Mouse (Mus musculus) layer of hippocampus, adult 8-10 months (tissue): ENCODE data around the gene Tmem222. TPM values are rescaled to one million over a fixed set of nuclear protein-coding genes. Genes with fewer than 3 reads are reported as not detected.

Experiments used
- DNase-seq, 2 experiments: peaks; one replicate each; pipeline ENCODE4 v3.0.0; 2022; ENCODE audit warnings: low spot score in 2 of 2
- total RNA-seq, 4 experiments: library from RNA; stranded (reverse); gene quantifications; 2 replicates each; pipeline ENCODE4 v1.2.4; 2022

Tmem222 gene
- total RNA-seq: 10 to 100 TPM; 80.1 to 92.0 (median 85.6) TPM

DNA sequence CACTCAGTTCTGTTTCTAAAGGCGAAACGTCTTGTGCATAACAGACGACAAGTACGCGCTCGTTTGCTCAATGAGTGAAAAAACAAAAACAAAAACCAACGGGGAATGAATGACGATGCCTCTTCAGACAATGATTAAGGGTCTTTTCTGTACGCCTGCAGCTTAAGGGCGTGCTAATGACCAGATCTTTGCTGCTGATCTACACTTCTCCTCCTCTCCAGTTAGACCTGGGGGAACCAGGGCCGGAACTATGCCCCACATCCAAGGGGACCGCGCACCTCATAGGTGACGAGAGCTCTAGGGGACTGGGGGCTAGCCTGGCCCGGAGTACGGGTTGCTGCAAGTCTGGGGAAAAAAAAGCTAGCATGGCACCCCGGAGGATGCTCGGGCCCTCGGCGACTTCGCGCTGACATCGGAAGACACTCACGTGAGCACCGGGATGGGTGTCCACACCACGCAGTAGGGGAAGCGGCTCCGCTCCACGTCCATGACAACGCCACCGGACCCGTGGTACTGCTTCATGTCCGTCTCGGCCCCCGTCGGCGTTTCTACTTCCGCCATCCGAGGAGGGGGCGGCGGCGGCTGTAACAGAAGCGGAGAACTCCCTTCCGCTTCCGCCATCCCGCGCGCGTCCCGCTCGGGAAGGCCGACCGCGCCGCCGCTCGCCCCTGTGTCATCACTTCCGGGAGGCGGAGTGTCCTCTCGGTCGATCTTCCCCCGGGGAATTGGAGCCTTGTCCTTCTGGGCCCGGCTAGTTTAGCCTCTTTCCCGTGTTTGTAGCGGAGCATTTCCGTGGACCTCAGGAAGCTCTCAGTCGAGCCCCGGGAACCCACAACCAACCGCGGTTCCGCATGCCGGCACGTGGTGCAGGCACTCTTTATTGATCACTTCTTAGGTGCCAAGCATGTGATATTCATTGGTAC lies at the start of gene Tmem222:
Gene Tmem222, minus strand, starts transcription at position 689 of the 923 bp plus-strand sequence.
- DNase-seq: peak; percentile 94 to 97

DNA sequence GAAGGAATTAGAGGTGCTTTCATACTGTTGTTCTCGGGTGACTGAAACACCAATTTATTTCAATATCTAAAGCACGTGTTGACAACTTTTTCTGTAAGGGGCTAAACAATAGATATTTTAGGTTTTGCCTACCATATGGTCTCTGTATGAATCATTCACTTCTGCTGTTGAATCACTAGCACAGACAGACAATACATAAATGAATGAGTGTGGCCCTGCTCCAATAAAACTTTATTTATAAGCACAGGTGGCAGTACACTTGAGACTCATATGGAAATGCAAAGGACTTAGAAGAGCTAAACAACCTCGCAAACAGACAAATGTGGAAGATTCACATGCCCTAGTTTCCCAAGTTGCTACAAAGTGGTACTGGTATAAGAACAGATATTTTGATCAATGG lies 42.1 kb upstream of the Tmem222 start:
- DNase-seq: no peak

DNA sequence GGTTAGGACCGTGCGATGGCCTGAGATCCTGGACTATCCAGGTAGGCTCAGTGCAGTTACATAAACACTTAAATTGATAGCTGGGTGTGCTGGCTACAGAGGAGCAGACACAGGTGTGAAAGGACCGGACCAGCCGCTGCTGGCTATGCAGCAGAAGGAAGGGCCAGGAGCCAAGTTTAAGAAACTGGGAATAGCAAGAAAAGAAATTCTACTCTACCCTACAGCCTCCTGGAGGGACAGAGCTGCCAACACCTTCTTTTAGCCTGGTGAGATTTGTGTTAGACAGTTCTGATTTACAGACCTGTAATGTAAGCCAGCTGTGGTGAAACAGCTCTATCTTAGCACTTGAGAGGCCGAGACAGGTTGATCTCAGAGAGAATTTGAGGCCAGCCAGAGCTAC lies 38.4 kb upstream of the Tmem222 start:
- no peak for DNase-seq

DNA sequence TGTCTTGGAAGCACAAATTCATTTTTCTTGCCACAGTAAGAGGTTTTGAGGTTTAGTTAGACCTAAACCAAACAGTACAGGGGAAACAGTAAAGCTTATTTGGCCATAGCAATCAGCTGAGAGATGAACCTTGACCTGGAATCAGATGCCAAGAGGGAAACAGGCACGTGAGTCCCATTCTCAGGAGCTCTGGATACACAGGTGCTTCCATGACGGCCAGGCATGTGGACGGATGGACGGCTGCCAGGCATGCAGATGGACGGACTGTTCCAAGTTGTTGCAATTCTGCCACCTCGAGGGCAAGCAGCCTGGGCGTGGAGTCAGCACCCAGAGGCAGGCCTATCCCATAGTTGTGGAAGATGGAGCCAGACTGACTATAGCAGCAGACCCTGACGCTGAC lies 37.3 kb upstream of the Tmem222 start:
- no peak for DNase-seq

DNA sequence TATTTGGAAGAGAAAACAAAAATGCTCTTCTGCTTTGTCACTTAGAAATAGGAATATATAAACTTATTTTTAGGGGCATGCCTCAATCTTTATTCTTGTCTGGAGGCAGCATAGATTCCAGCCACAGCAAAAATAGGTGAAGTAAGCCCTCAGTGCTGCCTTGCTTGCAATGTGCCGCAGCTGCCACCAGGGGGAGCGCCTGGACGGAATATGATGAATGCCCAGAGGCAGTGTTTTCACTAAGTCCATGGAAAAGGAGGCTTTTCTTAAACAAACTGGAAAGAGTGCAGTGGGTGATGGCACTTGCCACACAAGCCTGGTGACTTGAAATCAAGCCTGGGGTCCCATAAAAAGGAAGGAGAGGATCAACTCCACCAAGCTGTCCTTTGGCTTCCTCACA lies 32.4 kb upstream of the Tmem222 start:
- peak; percentile 72 to 88 for DNase-seq

DNA sequence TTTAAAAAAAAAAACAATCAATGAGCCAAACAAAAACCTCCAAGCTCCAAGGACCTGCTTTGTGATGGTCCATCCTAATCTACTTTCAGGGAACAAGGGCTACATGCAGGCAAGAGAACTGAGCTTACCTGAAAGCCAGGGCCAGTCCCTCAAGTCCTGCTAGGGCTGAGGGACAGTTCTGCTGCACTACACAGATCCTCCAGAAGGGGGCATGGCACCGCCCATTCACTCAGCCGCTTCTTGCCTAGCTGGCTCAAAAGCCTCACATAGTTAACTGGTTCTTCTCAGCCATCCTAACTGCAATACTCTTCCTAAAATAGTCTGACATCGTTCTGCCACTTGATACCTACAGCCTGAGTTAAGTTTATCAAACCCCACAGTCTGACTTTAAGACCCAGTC lies 29.7 kb upstream of the Tmem222 start:
- peak in 1 of 2 experiments; percentile 57 for DNase-seq

DNA sequence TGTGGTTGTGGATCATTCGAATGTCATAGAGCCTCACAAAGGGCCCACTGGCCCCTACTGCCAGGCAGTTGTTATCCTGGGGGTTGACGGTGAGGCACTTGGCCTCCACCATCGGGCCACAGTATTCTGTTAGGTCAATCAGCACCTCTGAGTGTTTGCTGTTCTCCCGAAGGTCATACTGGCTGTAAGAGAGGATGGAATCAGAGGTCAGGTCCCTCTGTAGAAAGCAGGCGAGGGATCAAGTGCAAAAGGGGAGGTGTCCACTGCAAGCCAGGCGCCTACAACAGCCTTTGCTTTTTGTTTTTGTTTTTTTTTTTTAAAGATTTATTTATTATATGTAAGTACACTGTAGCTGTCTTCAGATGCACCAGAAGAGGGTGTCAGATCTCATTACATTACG lies 28.2 kb upstream of the Tmem222 start:
- no peak for DNase-seq

DNA sequence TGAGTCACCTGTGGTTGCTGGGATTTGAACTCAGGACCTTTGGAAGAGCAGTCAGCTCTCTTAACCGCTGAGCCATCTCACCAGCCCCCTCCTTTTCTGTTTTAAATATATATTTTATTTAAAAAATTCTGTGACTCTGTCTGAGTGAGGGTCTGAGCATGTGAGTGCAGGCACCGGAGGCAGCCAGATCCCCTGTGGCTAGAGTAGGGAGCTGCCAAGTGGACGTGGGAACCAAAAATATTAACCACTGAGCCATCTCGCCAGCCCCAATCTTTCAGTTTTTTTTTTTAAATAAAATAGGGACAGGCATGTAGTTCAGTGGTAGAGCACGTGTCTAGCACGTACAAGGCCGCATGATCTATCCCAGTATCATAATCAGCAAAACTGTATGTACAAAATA lies 27.2 kb upstream of the Tmem222 start:
- no peak for DNase-seq

DNA sequence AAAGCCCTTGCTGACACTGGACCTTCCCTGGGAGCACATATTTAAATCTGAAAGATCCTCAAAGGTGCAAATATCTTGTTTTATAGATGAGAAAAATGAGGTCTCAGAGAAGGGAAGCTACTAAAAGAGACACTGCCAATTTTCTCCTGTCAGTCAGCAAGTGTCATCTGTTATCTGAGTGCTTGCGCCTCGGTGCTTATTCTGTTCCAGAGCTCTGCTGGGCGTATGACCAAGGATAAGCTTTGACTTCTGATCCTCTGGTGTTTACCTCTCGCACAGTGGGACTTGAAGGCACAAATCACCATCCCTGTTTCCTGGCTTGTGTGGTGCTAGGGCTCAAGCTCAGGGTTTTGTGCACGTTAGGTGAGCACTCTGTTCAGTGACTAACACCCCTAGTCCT lies 25.1 kb upstream of the Tmem222 start:
- no peak for DNase-seq

DNA sequence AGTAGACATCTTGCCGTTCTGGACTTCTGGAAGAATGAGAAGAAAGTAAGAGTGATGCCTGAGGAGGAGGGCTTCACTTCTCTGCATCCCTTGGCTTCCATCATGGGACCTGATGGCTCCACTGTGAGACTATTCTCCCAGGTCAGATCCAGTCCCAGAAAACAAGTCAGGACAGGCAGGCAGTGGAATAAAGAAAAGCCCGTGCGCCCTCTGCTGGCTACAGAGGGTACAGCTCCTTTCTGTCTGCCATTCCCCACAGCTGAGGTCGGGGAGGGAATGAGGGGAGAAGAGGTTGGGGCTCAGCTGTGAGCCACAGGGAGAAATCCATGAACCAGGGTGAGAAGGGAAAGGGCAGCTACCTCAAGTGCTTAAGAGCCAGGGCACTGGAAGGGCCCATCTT lies 24.2 kb upstream of the Tmem222 start:
- peak in 1 of 2 experiments; percentile 72 for DNase-seq

DNA sequence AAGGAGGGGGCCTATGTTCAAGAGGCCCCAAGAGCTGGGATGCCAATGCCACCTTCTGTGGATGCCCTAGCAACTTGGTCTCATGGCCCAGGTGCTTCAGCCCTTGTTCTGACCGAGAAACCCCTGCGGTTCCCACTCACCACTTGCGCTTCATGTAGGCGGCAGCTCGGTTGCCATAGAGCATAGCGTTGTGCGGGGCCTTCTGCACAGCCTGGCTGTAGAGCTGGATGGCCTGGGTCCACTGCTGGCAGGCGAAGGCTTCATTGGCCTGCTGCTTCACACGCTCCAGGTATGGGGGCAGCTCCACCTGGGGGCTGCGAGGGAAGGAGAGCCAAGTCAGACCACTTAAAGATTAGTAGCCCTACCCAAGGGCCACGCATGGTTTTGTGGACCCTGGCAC lies 22.8 kb upstream of the Tmem222 start:
- DNase-seq: no peak

DNA sequence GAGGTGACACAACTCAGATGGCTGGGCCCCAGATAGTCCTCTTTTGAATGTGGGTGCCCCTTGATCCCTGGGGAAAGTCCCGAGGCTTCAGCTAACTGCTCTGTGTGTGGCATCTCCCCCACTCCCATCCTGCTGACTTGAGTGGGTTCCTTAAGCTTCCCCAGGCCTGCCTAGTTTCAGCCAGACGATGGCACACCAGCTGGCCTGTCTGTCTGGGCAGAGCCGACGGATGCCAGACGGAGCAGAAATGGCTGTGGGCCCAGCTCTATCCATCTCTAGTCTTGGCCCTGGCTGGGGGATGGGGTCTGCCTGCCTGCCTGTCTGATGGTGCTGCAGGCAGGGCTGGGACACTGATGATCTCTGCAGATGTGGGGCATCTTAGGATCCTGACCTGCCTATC lies 22.1 kb upstream of the Tmem222 start:
- peak; percentile 71 to 75 for DNase-seq

DNA sequence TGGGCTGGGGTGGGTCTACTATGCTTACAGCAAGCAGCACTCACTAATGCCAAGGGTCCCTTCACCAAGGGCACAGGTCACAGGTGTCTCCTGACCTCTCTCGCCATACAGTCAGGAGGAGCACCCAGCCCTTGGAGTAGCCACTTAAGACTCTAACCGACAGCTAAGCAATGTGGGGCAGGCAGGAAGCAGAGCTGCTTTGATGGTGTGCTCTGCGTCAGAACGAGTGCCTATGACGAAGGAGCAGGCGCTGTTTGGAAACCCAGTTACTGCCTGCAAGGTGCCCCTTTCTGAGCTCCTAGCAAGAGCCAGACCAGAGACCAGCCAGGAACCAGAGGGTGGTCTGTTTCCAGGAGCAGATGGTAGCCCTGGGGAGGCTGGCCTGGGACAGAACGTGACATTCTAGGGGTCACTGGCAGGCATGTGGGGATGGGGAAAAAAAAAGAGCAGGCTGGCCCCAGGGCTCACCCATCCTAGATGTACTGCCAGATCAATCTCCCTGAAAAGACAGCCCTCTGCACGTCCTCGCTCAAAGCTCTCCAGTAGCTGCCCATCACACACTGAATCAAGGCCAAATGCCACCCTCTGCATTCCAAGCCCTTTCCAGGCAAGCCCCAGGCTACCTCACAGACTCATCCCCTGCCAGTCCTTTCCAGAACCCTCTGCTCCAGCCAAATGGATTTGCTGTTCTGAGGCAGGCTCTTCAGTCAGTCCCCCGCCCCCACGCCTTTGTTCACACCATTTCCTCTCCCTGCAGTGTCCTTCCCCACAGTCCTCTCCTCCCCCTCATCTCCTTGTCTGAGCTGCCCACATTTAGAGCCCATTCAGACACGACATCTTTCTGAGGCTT lies 21.1 kb upstream of the Tmem222 start:
- DNase-seq: peak in 1 of 2 experiments; percentile 63

DNA sequence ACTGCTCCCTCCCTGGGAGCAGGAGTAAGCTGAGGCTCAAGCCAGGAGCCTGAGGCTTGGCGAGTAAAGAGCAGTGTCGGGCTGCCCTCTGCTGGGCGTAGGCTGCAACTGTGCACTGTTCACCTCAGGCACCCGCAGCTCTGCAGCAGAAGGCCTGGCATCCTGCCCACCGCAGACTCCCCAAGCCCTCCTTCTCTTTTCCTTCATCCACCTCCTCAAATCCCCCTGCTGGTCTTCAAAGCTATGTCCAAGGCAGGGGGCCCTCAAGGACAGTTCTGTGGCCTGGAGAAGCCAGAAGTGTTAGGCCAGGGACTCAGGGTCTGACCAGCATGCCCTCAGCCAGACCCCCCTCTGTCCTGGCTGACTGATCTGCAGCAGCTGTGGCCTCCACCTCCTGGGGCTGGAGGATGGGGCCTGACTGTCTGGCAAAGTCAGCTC lies 20.2 kb upstream of the Tmem222 start:
- DNase-seq: peak; percentile 80 to 87

DNA sequence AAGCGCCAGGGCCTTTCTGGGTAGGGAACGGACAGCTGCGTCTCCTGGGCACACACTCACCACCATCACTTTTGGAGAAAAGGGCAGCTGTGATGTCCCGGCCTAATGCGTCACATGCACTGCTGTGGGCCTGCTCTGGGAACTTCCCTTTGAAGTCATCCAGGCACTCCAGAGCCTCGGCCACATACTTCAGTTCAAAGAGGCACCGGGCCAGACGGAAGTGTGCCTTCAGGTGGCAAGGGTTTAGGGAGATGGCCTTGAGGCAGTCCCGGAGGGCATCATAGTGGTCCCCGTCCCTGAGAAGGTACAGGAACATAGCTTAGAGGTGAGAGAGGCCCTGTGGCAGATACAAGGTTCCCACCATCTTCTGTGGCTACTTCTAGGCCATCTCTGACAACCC lies 19.8 kb upstream of the Tmem222 start:
- no peak for DNase-seq

DNA sequence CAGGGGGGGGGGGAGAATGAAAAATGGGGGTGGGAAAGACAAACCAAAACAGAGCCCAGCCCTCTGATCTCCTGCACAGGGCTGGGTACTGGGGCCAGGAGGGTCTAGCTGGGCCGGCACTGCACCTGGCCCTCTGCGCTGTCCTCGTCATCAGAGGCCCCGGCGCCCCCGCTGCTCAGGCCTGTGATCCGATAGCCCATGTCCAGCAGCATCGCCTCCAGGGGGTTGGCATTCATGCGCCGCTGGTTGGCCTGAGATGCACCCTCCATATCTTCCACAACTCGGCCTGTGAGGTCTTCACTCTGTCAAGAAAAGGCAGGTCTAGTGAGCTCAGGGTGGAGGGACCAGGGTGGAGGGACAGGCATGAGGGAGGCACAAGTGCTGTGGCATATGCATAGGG lies 16.5 kb upstream of the Tmem222 start:
- DNase-seq: no peak

DNA sequence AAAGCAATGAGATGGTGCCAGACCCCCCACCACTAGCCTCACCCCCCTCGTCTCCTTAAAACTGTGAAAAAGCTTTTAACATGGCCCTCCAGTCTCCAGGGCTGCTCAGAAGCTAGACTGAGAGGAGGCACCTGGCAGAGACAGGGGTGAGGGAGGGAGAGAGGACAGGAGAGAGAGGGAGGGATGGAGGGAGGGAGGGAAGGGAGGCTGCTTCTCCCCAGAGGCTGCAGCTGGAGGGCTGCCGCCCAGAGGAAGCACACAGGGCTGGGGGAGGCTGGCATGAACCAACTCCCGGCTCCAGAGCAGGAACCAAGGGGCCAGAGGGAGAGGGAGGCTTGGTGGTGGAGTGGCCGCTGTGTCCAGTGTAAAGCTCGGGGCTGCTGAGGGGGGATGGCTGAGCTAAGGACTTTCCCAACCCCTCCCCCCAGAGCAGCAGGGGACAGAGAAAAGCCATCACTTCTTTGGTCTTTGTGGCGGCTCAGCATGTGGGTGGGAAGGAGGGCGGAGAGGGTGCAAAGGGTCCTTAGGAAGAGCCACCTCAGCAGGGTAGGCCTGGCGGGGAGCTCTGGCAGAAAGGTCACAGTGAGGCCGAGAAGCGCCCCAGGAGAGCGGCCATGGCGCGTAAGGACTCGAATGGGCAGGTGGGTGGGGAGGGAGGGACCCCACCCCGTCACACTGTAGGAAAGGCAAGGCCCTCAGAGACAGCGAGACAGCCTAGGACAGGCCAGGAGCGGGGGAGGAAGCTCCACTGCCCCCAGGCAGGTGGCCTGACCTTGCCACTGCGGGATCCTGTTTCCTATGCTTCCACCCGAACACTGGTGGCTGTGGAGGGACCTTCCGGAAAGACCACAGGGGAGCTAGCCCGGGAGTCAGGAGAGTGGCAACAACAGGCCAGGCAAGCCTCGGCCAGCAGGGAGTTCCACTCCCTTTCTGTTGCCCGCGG lies 15.6 kb upstream of the Tmem222 start:
- no peak for DNase-seq

DNA sequence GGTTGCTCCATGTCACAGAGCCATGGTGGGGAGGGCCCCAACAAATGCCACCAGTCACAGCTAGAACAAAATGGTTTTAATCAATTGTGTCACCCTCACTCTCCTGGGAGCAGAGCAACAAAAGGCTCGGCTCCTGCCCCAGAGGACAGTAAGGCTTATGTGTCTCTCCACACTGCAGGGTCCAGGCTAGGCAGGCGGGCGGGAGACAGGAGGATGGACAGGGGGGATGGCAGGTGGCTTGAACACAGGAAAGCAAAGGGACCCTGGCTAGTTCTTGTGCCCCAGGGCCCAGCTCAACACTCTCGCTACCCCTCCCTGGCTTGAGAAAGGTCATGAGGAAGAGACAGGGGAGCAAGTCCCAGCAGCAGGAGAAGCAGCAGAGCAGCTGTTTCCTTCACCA lies 14.8 kb upstream of the Tmem222 start:
- no peak for DNase-seq

DNA sequence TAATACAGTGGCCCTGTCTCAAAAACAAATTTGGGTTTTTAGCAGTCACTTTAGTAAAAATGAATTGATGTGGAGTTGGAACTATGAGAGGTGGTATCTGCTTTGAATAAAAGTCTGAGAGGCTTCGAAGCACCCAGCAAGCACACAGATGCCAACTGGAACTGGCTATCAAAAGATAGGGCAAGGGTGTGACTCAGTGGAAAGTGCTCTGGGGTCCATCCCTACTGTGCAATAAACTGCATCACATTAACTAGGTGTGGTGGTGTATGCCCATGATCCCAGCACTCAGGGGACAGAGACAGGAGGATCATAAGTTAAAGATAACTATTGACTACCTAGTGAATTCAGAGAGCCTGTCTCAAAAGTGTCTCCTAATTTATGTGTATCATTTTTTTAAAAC lies 13.7 kb upstream of the Tmem222 start:
- DNase-seq: no peak

DNA sequence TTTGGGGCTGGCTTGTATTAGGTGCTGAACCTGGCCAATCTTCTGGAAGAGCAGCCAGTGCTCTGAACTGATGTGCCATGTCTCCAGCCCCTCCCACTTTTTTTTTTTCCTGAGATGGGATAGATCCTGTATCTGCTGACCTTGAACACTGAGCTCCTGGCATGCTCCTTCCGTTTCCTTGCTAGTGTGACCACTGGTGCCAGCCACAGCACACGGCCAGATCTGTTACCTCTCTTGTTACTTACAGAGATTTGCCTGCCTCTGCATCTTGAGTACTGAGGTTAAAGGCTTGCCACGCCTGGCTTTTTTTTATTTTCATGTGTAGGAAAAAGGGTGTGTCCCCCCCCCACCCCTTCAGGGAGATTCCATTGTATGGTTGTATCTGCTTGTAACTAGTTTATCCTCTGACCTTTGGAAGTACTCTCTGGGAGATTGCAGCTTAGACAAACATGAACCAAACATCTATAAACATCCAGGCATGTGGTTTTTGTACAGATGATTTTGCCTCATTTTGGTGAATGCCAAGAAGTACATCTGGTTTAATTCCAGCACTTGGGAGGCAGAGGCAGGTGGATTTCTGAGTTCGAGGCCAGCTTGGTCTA lies 9.0 kb upstream of the Tmem222 start:
- no peak for DNase-seq

DNA sequence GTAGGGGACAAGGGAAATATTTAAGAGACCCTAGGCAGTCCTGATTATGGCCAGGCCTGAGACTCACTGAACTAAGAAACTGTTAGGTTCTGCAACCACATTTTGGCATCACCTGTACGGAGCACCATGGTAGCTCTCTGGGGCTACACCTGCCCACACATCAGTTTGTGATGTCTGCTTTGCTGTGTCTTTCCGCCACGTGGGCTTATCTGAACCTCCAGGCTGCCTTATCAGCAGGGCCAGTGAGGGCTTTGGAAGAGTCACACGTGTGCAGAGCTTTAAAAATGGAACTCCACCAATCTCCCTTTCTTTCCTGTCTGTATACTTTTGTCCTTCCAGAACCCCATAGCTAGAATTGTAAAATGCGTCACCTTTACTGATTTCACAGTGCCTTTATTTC lies 8.4 kb upstream of the Tmem222 start:
- DNase-seq: no peak
